Comparison of ENCODE assay signal across 14 mouse cellular contexts in the genomic region with DNA sequence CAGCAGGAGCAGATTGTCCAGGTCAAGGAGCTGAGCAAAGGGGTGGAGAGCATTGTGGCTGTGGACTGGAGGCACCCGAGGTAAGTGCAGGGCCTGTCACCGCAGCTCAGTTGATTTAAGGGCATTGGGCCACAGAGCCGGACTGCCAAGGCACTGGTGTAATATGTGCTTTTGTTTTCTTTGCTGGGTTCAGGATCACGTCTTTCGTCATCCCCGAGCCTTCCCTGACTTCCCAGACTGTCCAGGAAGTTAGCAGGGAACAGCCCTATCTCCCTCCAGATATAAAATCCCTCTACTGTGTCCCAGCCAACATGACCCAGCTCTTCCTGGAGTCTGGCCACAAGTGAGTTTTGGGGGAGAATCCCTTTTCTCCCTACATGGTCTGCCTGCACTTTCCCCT.
"Had no signal": no experiment of that assay in that cellular context is flagged by ENCODE, and none has a peak within 500 bp of the region (broad histone marks: within the 10 kb centered on the region; RNA-seq: fewer than 3 reads in every experiment).

No protein-coding gene starts in this region.

- H3K27me3 ChIP-seq: limb, embryonic 15.5 days; neural tube, embryonic 15.5 days had no signal

- H3K9ac ChIP-seq: limb, embryonic 15.5 days; liver, embryonic 14.5 days; neural tube, embryonic 15.5 days had no signal

- H3K27ac ChIP-seq: kidney, postnatal 0 days; limb, embryonic 15.5 days; liver, embryonic 14.5 days; midbrain, embryonic 10.5 days; neural tube, embryonic 15.5 days had no signal

- H3K4me1 ChIP-seq: limb, embryonic 15.5 days; midbrain, embryonic 10.5 days; neural tube, embryonic 15.5 days had no signal

- H3K4me3 ChIP-seq: limb, embryonic 15.5 days; midbrain, embryonic 10.5 days; myocyte; neural tube, embryonic 15.5 days had no signal

- DNase-seq: kidney, postnatal 36 days; layer of hippocampus, adult 9-11 months; layer of hippocampus, postnatal 36 days; lung, adult 18-20 months; midbrain, embryonic 14.5 days; right cerebral cortex, adult 18-20 months; right cerebral cortex, postnatal 25 days; thymus, postnatal 4 days had no signal

- H3K9me3 ChIP-seq: limb, embryonic 15.5 days; midbrain, embryonic 10.5 days; neural tube, embryonic 15.5 days had no signal

- H3K4me2 ChIP-seq: limb, embryonic 15.5 days; neural tube, embryonic 15.5 days had no signal
